Mouse (Mus musculus) MEL (cell line): ENCODE data around the gene Lix1. TPM values are rescaled to one million over a fixed set of nuclear protein-coding genes. Genes with fewer than 3 reads are reported as not detected.

ENCODE experiments used
- DNase-seq: peaks from one replicate; pipeline ENCODE4 v3.0.0; 2011; ENCODE audit warnings: low read depth, low spot score
- H3K27ac ChIP-seq: 2 replicates; pipeline ENCODE4 v1.5.1; 2012; ENCODE audit warnings: low read depth, mild to moderate bottlenecking, control low read depth, low read length, moderate library complexity; ENCODE audit not compliant: control insufficient read depth
- H3K27me3 ChIP-seq, 2 experiments: fragments of 150-350 bp in 1 of 2; sonication (generic) in 1 of 2; 2 replicates each; pipeline ENCODE4 v1.6.1; 2012; ENCODE audit warnings: low read length in 2 of 2, mild to moderate bottlenecking in 2 of 2, improper control_type of control experiment in 1 of 2, moderate library complexity in 1 of 2; ENCODE audit not compliant: insufficient read depth in 2 of 2, control insufficient read depth in 1 of 2
- H3K36me3 ChIP-seq, 2 experiments: 2 replicates each; pipeline ENCODE4 v1.6.1; 2012 to 2014; ENCODE audit warnings: low read length in 2 of 2, improper control_type of control experiment in 1 of 2, inconsistent platforms in 1 of 2, mild to moderate bottlenecking in 1 of 2; ENCODE audit not compliant: insufficient read depth in 2 of 2, control insufficient read depth in 1 of 2
- H3K4me1 ChIP-seq, 2 experiments: fragments of 150-350 bp in 1 of 2; sonication (generic) in 1 of 2; 2 replicates each; pipeline ENCODE4 v1.6.1; 2012; ENCODE audit warnings: low read length in 2 of 2, improper control_type of control experiment in 1 of 2, mild to moderate bottlenecking in 1 of 2; ENCODE audit not compliant: insufficient read depth in 2 of 2, control insufficient read depth in 1 of 2
- H3K4me3 ChIP-seq, 2 experiments: fragments of 150-350 bp in 1 of 2; sonication (generic) in 1 of 2; 2 replicates each; pipeline ENCODE4 v1.5.1; 2012; ENCODE audit warnings: low read depth in 2 of 2, low read length in 2 of 2, mild to moderate bottlenecking in 2 of 2, moderate library complexity in 2 of 2, control low read depth in 1 of 2, improper control_type of control experiment in 1 of 2; ENCODE audit not compliant: control insufficient read depth in 1 of 2, insufficient read depth in 1 of 2
- H3K79me2 ChIP-seq: 2 replicates; pipeline ENCODE4 v1.6.1; 2012; ENCODE audit warnings: mild to moderate bottlenecking, low read length, moderate library complexity; ENCODE audit not compliant: control insufficient read depth, poor library complexity, insufficient read depth
- H3K9ac ChIP-seq: 2 replicates; pipeline ENCODE4 v1.6.1; 2012; ENCODE audit warnings: low read depth, mild to moderate bottlenecking, control low read depth, low read length, moderate library complexity; ENCODE audit not compliant: control insufficient read depth, poor library complexity, severe bottlenecking
- H3K9me3 ChIP-seq: fragments of 150-350 bp; sonication (generic); replicated peaks from 2 replicates; pipeline ENCODE4 v1.6.1; 2012; ENCODE audit warnings: mild to moderate bottlenecking, low read length, improper control_type of control experiment, moderate library complexity; ENCODE audit not compliant: insufficient read depth
- BHLHE40 ChIP-seq: IDR thresholded peaks from 2 replicates; pipeline ENCODE4 v1.6.1; 2012; ENCODE audit warnings: low read depth, mild to moderate bottlenecking, inconsistent platforms, low read length, improper control_type of control experiment, borderline replicate concordance
- CHD2 ChIP-seq: IDR thresholded peaks from 2 replicates; pipeline ENCODE4 v1.6.1; 2011; ENCODE audit warnings: low read length, improper control_type of control experiment
- CTCF ChIP-seq, 3 experiments: IDR thresholded peaks in 2 of 3; conservative IDR thresholded peaks in 1 of 3; 2 replicates each; pipeline ENCODE4 v1.5.1; 2011 to 2012; ENCODE audit warnings: low read length in 3 of 3, low read depth in 2 of 3, mild to moderate bottlenecking in 2 of 3, improper control_type of control experiment in 1 of 3, inconsistent platforms in 1 of 3, mixed read lengths in 1 of 3, moderate library complexity in 1 of 3; ENCODE audit not compliant: control insufficient read depth in 1 of 3, insufficient read depth in 1 of 3, poor library complexity in 1 of 3, severe bottlenecking in 1 of 3
- ELF1 ChIP-seq: IDR thresholded peaks from 2 replicates; pipeline ENCODE4 v1.6.1; 2014; ENCODE audit warnings: low read depth, mild to moderate bottlenecking, inconsistent platforms, low read length, improper control_type of control experiment, moderate library complexity
- EP300 ChIP-seq, 2 experiments: IDR thresholded peaks; 2 replicates each; pipeline ENCODE4 v1.6.1; 2011; ENCODE audit warnings: improper control_type of control experiment in 2 of 2, low read length in 2 of 2, low read depth in 1 of 2, mild to moderate bottlenecking in 1 of 2
- ETS1 ChIP-seq: IDR thresholded peaks from 2 replicates; pipeline ENCODE4 v1.6.1; 2012; ENCODE audit warnings: low read depth, mild to moderate bottlenecking, inconsistent platforms, low read length, improper control_type of control experiment, moderate library complexity
- GABPA ChIP-seq: IDR thresholded peaks from 2 replicates; pipeline ENCODE4 v1.6.1; 2012; ENCODE audit warnings: low read depth, mild to moderate bottlenecking, inconsistent platforms, low read length, improper control_type of control experiment, moderate library complexity
- JUND ChIP-seq: IDR thresholded peaks from 2 replicates; pipeline ENCODE4 v1.6.1; 2011; ENCODE audit warnings: low read depth, mild to moderate bottlenecking, improper control_type of control experiment, low read length
- KAT2A ChIP-seq: conservative IDR thresholded peaks from 2 replicates; pipeline ENCODE4 v1.6.1; 2012; ENCODE audit warnings: low read depth, low read length, improper control_type of control experiment, inconsistent platforms
- MAX ChIP-seq: IDR thresholded peaks from 2 replicates; pipeline ENCODE4 v1.6.1; 2011; ENCODE audit warnings: low read length, improper control_type of control experiment
- MEF2A ChIP-seq: IDR thresholded peaks from 2 replicates; pipeline ENCODE4 v1.6.1; 2014; ENCODE audit warnings: low read depth, mild to moderate bottlenecking, inconsistent platforms, low read length, improper control_type of control experiment; ENCODE audit not compliant: poor library complexity, insufficient replicate concordance, severe bottlenecking; ENCODE audit errors: extremely low read depth
- MXI1 ChIP-seq: IDR thresholded peaks from 2 replicates; pipeline ENCODE4 v1.6.1; 2011; ENCODE audit warnings: mild to moderate bottlenecking, low read depth, low read length, improper control_type of control experiment
- MYC ChIP-seq: IDR thresholded peaks from 2 replicates; pipeline ENCODE4 v1.6.1; 2011; ENCODE audit warnings: low read depth, mild to moderate bottlenecking, low read length, improper control_type of control experiment, moderate library complexity
- POLR2A ChIP-seq, 2 experiments: IDR thresholded peaks; 2 replicates each; pipeline ENCODE4 v1.6.1; 2011 to 2012; ENCODE audit warnings: low read length in 2 of 2, mild to moderate bottlenecking in 2 of 2, control low read depth in 1 of 2, improper control_type of control experiment in 1 of 2, low read depth in 1 of 2, moderate library complexity in 1 of 2; ENCODE audit not compliant: control insufficient read depth in 1 of 2, insufficient read depth in 1 of 2, poor library complexity in 1 of 2
- POLR2AphosphoS2 ChIP-seq: IDR thresholded peaks from 2 replicates; pipeline ENCODE4 v1.6.1; 2011; ENCODE audit warnings: low read length, improper control_type of control experiment
- SIN3A ChIP-seq: IDR thresholded peaks from 2 replicates; pipeline ENCODE4 v1.6.1; 2012; ENCODE audit warnings: low read length, improper control_type of control experiment, inconsistent platforms
- TCF12 ChIP-seq: IDR thresholded peaks from 2 replicates; pipeline ENCODE4 v1.6.1; 2014; ENCODE audit warnings: low read depth, mild to moderate bottlenecking, inconsistent platforms, low read length, improper control_type of control experiment, moderate library complexity
- UBTF ChIP-seq: IDR thresholded peaks from 2 replicates; pipeline ENCODE4 v1.6.1; 2012; ENCODE audit warnings: low read depth, mild to moderate bottlenecking, inconsistent platforms, low read length, improper control_type of control experiment, moderate library complexity, borderline replicate concordance; ENCODE audit not compliant: insufficient read depth
- USF2 ChIP-seq, 2 experiments: IDR thresholded peaks; 2 replicates each; pipeline ENCODE4 v1.6.1; 2011 to 2012; ENCODE audit warnings: improper control_type of control experiment in 2 of 2, low read length in 2 of 2, borderline replicate concordance in 1 of 2, inconsistent platforms in 1 of 2, low read depth in 1 of 2, mild to moderate bottlenecking in 1 of 2; ENCODE audit not compliant: insufficient read depth in 1 of 2
- ZC3H11A ChIP-seq: IDR thresholded peaks from 2 replicates; pipeline ENCODE4 v1.6.1; 2012; ENCODE audit warnings: low read depth, mild to moderate bottlenecking, inconsistent platforms, low read length, improper control_type of control experiment
- ZNF384 ChIP-seq: IDR thresholded peaks from 2 replicates; pipeline ENCODE4 v1.6.1; 2012; ENCODE audit warnings: low read depth, mild to moderate bottlenecking, inconsistent platforms, low read length, improper control_type of control experiment
- polyA plus RNA-seq, 2 experiments: library from polyadenylated mRNA; stranded (reverse) in 1 of 2; unstranded in 1 of 2; fragments of >175 nt in 1 of 2; fragments of >200 nt in 1 of 2; gene quantifications; 2 replicates each; pipeline versions ENCODE4 v1.2.1 to v1.2.4; 2012; ENCODE audit warnings: low replicate concordance in 2 of 2, low read depth in 1 of 2; ENCODE audit not compliant: insufficient read length in 2 of 2, insufficient read depth in 1 of 2, missing spikeins in 1 of 2
- total RNA-seq: library from RNA; depleted of rRNA; stranded (reverse); fragments of 300-350 nt; gene quantifications from 2 replicates; pipeline ENCODE4 v1.2.3, GENCODE M21; 2012

Gene Lix1
- total and polyA plus RNA-seq, 3 experiments, result not detected

- TF ChIP-seq MEF2A (no peak), MAX (no peak)
- no peaks in the 10 kb centered on the region; the same call in 1 of the 2 replicates for H3K79me2 ChIP-seq
- DNase-seq, result no peak
- H3K4me1 ChIP-seq, result peaks cover 0 to 2% of the 10 kb centered on the region in 2 experiments; a peak in 2 of 4 replicates
- H3K27ac ChIP-seq, result no peak overlapping the region
- no peaks in the 10 kb centered on the region for H3K27me3 ChIP-seq
- H3K4me3 ChIP-seq, result no peak overlapping the region
- H3K9ac ChIP-seq, result no peak overlapping the region
- peaks cover 0 to 2% of the 10 kb centered on the region in 2 experiments; a peak in 1 of 4 replicates for H3K36me3 ChIP-seq
- H3K9me3 ChIP-seq, result no peaks in the 10 kb centered on the region
Observed at GRCm38 (mm10) chr17:17403038-17403437, 566 bp downstream of the Lix1 start.

GRCm38 (mm10) chr17:17403578-17404112 is 1.2 kb downstream of the Lix1 start:
- TF ChIP-seq ZC3H11A (no peak), TCF12 (no peak), EP300 (IDR thresholded peaks at IDR 0.05; ENCODE audit: low read depth in 1 of 2, low read length in 2 of 2) (no peak), USF2 (IDR thresholded peaks at IDR 0.05; ENCODE audit: borderline replicate concordance in 1 of 2, insufficient read depth in 1 of 2, low read depth in 1 of 2, low read length in 2 of 2) (no peak), MYC (no peak), ZNF384 (no peak), SIN3A (no peak), JUND (no peak), GABPA (no peak), CTCF (IDR thresholded peaks at IDR 0.05 in 2 of 3, conservative IDR thresholded peaks at IDR 0.05 in 1 of 3; ENCODE audit: control insufficient read depth in 1 of 3, insufficient read depth in 1 of 3, low read depth in 2 of 3, low read length in 3 of 3, poor library complexity in 1 of 3, severe bottlenecking in 1 of 3) (no peak), KAT2A (no peak), MXI1 (no peak), ETS1 (no peak), ELF1 (no peak), POLR2AphosphoS2 (no peak), UBTF (no peak), POLR2A (IDR thresholded peaks at IDR 0.05; ENCODE audit: control insufficient read depth in 1 of 2, insufficient read depth in 1 of 2, low read depth in 1 of 2, low read length in 2 of 2, poor library complexity in 1 of 2) (no peak), BHLHE40 (no peak), CHD2 (no peak)
- TF ChIP-seq, all 39 proteins: peak for 0
- no peak overlapping the region for H3K4me3 ChIP-seq
- no peak for DNase-seq
- H3K36me3 ChIP-seq, result peaks cover 0 to 2% of the 10 kb centered on the region in 2 experiments; a peak in 1 of 4 replicates
- no peaks in the 10 kb centered on the region for H3K27me3 ChIP-seq
- no peaks in the 10 kb centered on the region; the same call in 1 of the 2 replicates for H3K79me2 ChIP-seq
- H3K27ac ChIP-seq, result no peak overlapping the region
- no peaks in the 10 kb centered on the region for H3K9me3 ChIP-seq
- no peak overlapping the region for H3K9ac ChIP-seq
- H3K4me1 ChIP-seq, result peaks cover 0 to 2% of the 10 kb centered on the region in 2 experiments; a peak in 2 of 4 replicates
